Mouse (Mus musculus): ENCODE results near the gene Enkur.

DNA sequence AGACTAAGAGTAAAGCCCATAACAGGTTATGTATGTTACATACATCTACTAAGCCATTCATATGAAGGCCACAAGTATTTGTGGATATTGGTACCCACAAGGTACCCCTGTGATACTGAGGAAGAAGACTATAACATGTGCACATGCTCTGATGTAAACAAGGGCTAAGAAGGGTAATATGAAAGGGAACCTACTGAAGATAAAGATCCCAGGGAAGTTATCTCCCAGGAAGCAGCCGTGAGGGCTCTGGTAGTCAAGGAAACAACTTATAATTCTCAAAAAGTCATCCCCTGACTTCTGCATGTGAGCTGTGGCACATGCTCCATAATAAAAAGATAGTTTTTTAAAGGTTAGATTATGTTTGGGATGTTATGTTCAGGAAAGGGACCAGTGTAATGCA lies 13.9 kb downstream of the Enkur start:
- TF ChIP-seq CTCF (IDR thresholded peaks at IDR 0.05; ENCODE audit: control insufficient read depth, insufficient read depth, insufficient replicate concordance, low read depth, low read length) (no peak), POLR2A (IDR thresholded peaks at IDR 0.05; ENCODE audit: control insufficient read depth, low read depth, low read length) (no peak)

All from testis, adult 2 months (tissue).